Mouse (Mus musculus): ENCODE measurements around the gene Bmpr2. TPM values are rescaled to one million over a fixed set of nuclear protein-coding genes. Genes with fewer than 3 reads are reported as not detected.

Gene Bmpr2
- polyA plus RNA-seq, 1 experiment, result 1.2 TPM

DNA sequence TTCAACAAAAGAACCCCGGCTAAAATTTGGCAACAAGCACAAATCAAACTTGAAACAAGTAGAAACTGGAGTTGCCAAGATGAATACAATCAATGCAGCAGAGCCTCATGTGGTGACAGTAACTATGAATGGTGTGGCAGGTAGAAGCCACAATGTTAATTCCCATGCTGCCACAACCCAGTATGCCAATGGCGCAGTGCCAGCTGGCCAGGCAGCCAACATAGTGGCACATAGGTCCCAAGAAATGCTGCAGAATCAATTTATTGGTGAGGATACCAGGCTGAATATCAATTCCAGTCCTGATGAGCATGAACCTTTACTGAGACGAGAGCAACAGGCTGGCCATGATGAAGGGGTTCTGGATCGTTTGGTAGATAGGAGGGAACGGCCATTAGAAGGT lies 104.8 kb downstream of the Bmpr2 start:
- no peaks in the 10 kb centered on the region for H3K27me3 ChIP-seq (ENCODE audit: control insufficient read depth, insufficient read depth, low read length)
- TF ChIP-seq POLR2A (IDR thresholded peaks at IDR 0.05; ENCODE audit: low read depth, low read length) (no peak), CTCF (IDR thresholded peaks at IDR 0.05; ENCODE audit: extremely low read depth, insufficient read depth, insufficient read length, insufficient replicate concordance) (no peak)
- WGBS, result 94% methylated on average over 5 of the region's 5 CpGs

DNA sequence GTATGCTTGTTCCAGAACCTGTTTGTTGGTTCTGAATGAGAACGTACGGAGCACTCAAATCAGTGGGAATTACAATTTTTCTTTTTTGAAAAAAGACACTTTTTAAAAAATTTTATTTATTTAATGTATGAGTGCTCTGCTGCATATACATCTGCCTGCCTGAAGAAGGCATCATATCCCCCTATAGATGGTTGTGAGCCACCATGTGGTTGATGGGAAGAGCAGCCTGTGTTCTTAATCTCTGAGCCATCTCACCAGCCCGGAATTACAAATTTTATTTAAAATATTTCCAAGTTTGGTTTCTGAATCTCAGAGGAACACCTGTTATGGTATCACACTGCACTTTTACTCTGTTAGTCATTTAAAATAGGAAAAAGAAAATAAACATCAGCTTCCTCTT lies 110.8 kb downstream of the Bmpr2 start:
- DNase-seq (ENCODE audit: low read depth in 1 of 2, low spot score in 2 of 2), result no peak
- no peak overlapping the region for H3K27ac ChIP-seq (ENCODE audit: insufficient read depth, low read length)

More for the DNA sequence above, 104.8 kb downstream of the Bmpr2 start:
- no peak for DNase-seq (ENCODE audit: low read depth in 1 of 2, low spot score in 2 of 2)
- no peaks in the 10 kb centered on the region for H3K4me1 ChIP-seq (ENCODE audit: control insufficient read depth, insufficient read depth, insufficient read length)
- no peak overlapping the region for H3K27ac ChIP-seq (ENCODE audit: insufficient read depth, low read length)
- no peak overlapping the region for H3K4me3 ChIP-seq (ENCODE audit: extremely low read depth, insufficient read depth, insufficient read length)
- H3K36me3 ChIP-seq (ENCODE audit: control insufficient read depth, insufficient read depth, low read length), result no peaks in the 10 kb centered on the region

DNA sequence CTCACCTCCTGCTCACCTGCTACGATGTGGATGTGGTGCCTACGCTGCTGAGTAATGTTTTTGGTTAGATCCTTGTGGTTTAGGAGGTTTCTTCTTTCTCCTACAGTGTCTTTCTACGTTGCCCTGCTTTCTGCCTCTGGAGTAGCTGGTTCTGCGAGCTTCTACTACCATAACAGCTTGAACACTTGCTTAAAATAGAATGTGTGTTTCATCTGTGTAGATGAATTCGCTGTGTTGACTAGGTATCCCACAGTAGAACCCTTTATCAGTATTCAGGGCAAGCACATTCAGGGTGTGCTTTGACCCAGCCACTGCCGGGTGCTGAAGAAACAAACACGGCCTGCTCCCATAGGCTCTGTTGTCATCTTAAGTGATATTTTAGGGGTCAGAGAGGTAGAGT lies 114.9 kb downstream of the Bmpr2 start:
- no peaks in the 10 kb centered on the region for H3K36me3 ChIP-seq (ENCODE audit: control insufficient read depth, insufficient read depth, low read length)
- no peak overlapping the region for H3K4me3 ChIP-seq (ENCODE audit: extremely low read depth, insufficient read depth, insufficient read length)
- TF ChIP-seq POLR2A (IDR thresholded peaks at IDR 0.05; ENCODE audit: low read depth, low read length), result no peak
- TF ChIP-seq CTCF (IDR thresholded peaks at IDR 0.05; ENCODE audit: extremely low read depth, insufficient read depth, insufficient read length, insufficient replicate concordance), result no peak
- H3K27me3 ChIP-seq (ENCODE audit: control insufficient read depth, insufficient read depth, low read length), result no peaks in the 10 kb centered on the region
- 68% methylated on average over 7 of the region's 7 CpGs for WGBS
- no peak overlapping the region for H3K27ac ChIP-seq (ENCODE audit: insufficient read depth, low read length)
- no peaks in the 10 kb centered on the region for H3K4me1 ChIP-seq (ENCODE audit: control insufficient read depth, insufficient read depth, insufficient read length)
- DNase-seq (ENCODE audit: low read depth in 1 of 2, low spot score in 2 of 2), result no peak

More for the DNA sequence above, 110.8 kb downstream of the Bmpr2 start:
- no peaks in the 10 kb centered on the region for H3K27me3 ChIP-seq (ENCODE audit: control insufficient read depth, insufficient read depth, low read length)
- no peaks in the 10 kb centered on the region for H3K36me3 ChIP-seq (ENCODE audit: control insufficient read depth, insufficient read depth, low read length)
- 89% methylated on average over 3 of the region's 3 CpGs for WGBS
- no peaks in the 10 kb centered on the region for H3K4me1 ChIP-seq (ENCODE audit: control insufficient read depth, insufficient read depth, insufficient read length)
- no peak overlapping the region for H3K4me3 ChIP-seq (ENCODE audit: extremely low read depth, insufficient read depth, insufficient read length)
- no peak for TF ChIP-seq POLR2A (IDR thresholded peaks at IDR 0.05; ENCODE audit: low read depth, low read length)
- no peak for TF ChIP-seq CTCF (IDR thresholded peaks at IDR 0.05; ENCODE audit: extremely low read depth, insufficient read depth, insufficient read length, insufficient replicate concordance)

DNA sequence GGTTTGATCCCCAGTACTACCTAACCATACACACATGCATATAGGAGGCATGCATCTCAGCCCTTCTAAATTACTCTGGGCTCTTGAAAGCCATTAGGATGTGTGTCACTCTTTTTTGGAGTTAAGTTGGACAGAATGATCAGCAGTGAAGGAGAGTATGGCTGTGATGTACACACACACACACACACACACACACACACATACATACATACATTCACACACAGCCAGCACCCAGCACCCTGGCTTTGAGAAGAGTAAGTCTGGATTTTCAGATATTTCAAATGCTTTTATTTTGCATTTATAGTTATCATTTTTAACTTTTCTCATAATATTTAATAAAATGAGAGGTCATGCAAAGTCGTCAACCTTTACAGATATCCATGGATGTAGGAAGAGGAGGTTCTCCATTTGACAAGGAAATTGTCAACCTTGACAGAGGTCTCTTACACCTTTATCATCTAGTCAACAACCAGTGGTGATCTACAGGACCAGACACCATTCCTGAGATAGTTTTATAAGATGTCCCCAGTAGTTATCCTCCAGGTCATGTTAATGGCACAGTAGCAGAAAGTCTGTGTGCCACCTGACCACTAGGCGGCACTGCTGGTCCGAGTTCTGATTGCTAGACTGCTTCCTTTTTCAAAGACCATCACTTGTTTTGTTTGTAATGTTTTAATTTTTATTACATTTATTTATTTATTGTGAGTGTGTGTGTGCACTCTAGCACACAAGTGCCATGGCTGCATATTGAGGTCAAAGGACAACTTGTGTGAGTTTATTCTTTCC lies 120.3 kb downstream of the Bmpr2 start:
- Histone ChIP-seq H3K27me3 (ENCODE audit: control insufficient read depth, insufficient read depth, low read length) (no peaks in the 10 kb centered on the region), H3K27ac (ENCODE audit: insufficient read depth, low read length) (no peak overlapping the region), H3K4me1 (ENCODE audit: control insufficient read depth, insufficient read depth, insufficient read length) (no peaks in the 10 kb centered on the region), H3K36me3 (ENCODE audit: control insufficient read depth, insufficient read depth, low read length) (no peaks in the 10 kb centered on the region), H3K4me3 (ENCODE audit: extremely low read depth, insufficient read depth, insufficient read length) (no peak overlapping the region)
- DNase-seq (ENCODE audit: low read depth in 1 of 2, low spot score in 2 of 2), result peak; percentile 47 to 79
- WGBS, result 33% methylated on average over 3 of the region's 3 CpGs
- TF ChIP-seq CTCF (IDR thresholded peaks at IDR 0.05; ENCODE audit: extremely low read depth, insufficient read depth, insufficient read length, insufficient replicate concordance), result peak; percentile 89; the same call in 1 of the 2 replicates
- TF ChIP-seq POLR2A (IDR thresholded peaks at IDR 0.05; ENCODE audit: low read depth, low read length), result no peak

DNA sequence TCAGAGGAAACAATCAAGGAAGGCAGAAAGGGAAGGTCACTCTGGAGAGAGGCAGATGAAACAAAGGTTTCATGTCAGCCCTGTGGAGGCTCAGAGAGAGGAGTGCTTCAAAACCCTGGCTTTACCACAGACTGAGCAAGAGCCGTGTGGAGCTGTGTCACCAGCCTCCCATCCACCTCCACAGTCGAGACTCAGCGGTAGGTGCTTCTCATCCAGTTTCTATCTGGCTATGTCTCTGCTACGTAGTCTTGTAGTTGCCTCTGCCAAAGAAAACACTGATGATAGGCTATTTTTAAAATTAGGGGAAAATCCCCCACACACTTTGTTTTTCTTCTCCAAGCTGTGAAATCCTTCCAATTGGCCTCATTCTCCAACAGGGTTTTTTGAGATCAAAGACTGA lies 123.7 kb downstream of the Bmpr2 start:
- no peaks in the 10 kb centered on the region for H3K27me3 ChIP-seq (ENCODE audit: control insufficient read depth, insufficient read depth, low read length)
- TF ChIP-seq POLR2A (IDR thresholded peaks at IDR 0.05; ENCODE audit: low read depth, low read length) (no peak), CTCF (IDR thresholded peaks at IDR 0.05; ENCODE audit: extremely low read depth, insufficient read depth, insufficient read length, insufficient replicate concordance) (no peak)
- DNase-seq (ENCODE audit: low read depth in 1 of 2, low spot score in 2 of 2), result no peak
- no peak overlapping the region for H3K27ac ChIP-seq (ENCODE audit: insufficient read depth, low read length)
- 63% methylated on average over 4 of the region's 4 CpGs for WGBS
- no peaks in the 10 kb centered on the region for H3K4me1 ChIP-seq (ENCODE audit: control insufficient read depth, insufficient read depth, insufficient read length)
- H3K36me3 ChIP-seq (ENCODE audit: control insufficient read depth, insufficient read depth, low read length), result no peaks in the 10 kb centered on the region
- H3K4me3 ChIP-seq (ENCODE audit: extremely low read depth, insufficient read depth, insufficient read length), result no peak overlapping the region

DNA sequence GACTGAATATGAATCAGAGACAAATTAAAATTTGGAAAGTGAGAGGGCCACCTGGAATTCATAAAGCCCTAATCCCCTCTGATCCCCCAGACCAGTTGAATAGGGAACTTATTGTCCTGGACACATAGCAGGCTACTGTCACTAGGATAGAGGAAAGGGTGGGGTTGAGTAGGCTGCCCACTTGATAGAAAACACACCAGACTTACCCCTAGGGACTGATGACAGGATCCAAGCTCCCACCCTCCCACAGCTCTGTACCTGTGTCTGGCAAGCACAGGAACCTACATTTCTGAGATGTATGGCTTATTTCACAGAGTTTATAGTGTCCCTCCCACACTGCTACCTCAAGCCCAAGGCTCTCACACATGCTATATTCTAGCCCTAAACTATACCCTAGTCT lies 124.8 kb downstream of the Bmpr2 start:
- no peaks in the 10 kb centered on the region for H3K4me1 ChIP-seq (ENCODE audit: control insufficient read depth, insufficient read depth, insufficient read length)
- no peak overlapping the region for H3K4me3 ChIP-seq (ENCODE audit: extremely low read depth, insufficient read depth, insufficient read length)
- no peak for TF ChIP-seq CTCF (IDR thresholded peaks at IDR 0.05; ENCODE audit: extremely low read depth, insufficient read depth, insufficient read length, insufficient replicate concordance)
- TF ChIP-seq POLR2A (IDR thresholded peaks at IDR 0.05; ENCODE audit: low read depth, low read length), result no peak
- H3K27me3 ChIP-seq (ENCODE audit: control insufficient read depth, insufficient read depth, low read length), result no peaks in the 10 kb centered on the region
- no peak for DNase-seq (ENCODE audit: low read depth in 1 of 2, low spot score in 2 of 2)
- H3K27ac ChIP-seq (ENCODE audit: insufficient read depth, low read length), result no peak overlapping the region
- no peaks in the 10 kb centered on the region for H3K36me3 ChIP-seq (ENCODE audit: control insufficient read depth, insufficient read depth, low read length)

DNA sequence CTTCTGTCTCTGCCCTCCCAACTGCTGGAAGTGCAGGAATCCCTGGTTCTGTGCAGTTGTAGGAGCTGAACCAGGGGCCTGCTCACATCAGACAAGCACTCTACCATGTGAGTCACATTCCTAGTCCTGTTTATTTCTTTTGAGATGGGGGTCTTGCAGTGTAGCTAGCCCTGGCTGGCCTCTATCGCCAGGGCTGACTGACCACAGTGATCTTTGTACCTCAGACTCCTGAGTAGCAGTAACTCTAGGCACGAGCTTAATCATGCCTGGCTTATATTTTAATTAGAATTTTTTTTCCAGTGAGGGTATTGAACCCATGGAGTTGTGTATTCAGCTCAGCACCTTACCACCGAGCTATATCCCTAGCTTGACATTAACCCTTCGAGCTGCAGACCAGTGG lies 128.0 kb downstream of the Bmpr2 start:
- Histone ChIP-seq H3K27ac (ENCODE audit: insufficient read depth, low read length) (no peak overlapping the region), H3K36me3 (ENCODE audit: control insufficient read depth, insufficient read depth, low read length) (no peaks in the 10 kb centered on the region), H3K4me3 (ENCODE audit: extremely low read depth, insufficient read depth, insufficient read length) (no peak overlapping the region), H3K4me1 (ENCODE audit: control insufficient read depth, insufficient read depth, insufficient read length) (peaks cover 4% of the 10 kb centered on the region; the same call in 1 of the 2 replicates), H3K27me3 (ENCODE audit: control insufficient read depth, insufficient read depth, low read length) (no peaks in the 10 kb centered on the region)
- 81% methylated on average over 4 of the region's 4 CpGs for WGBS
- TF ChIP-seq POLR2A (IDR thresholded peaks at IDR 0.05; ENCODE audit: low read depth, low read length) (no peak), CTCF (IDR thresholded peaks at IDR 0.05; ENCODE audit: extremely low read depth, insufficient read depth, insufficient read length, insufficient replicate concordance) (no peak)
- no peak for DNase-seq (ENCODE audit: low read depth in 1 of 2, low spot score in 2 of 2)

Data from spleen, adult 2 months (tissue).